Mouse (Mus musculus) yolk sac, embryonic 10.5 days (tissue): ENCODE data around the gene Ptpn22.

ENCODE experiments used
- DNase-seq: peaks from one replicate; pipeline ENCODE4 v3.0.0-alpha.2; 2017; ENCODE audit warnings: low spot score

Gene Ptpn22

GRCm38 (mm10) chr3:103925302-103925701 lies 65.7 kb downstream of the Ptpn22 start:
- DNase-seq = no peak

- DNase-seq = no peak
Observed at GRCm38 (mm10) chr3:103927511-103927910, 67.9 kb downstream of the Ptpn22 start.

- DNase-seq = no peak
Observed at GRCm38 (mm10) chr3:103944794-103945562, 85.4 kb downstream of the Ptpn22 start.

- no peak for DNase-seq
Observed at GRCm38 (mm10) chr3:103948666-103949065, 89.1 kb downstream of the Ptpn22 start.

- no peak for DNase-seq
Observed at GRCm38 (mm10) chr3:103960622-103961021, 101.0 kb downstream of the Ptpn22 start.
